Mouse (Mus musculus): ENCODE results near the gene Fam234b. TPM values are rescaled to one million over a fixed set of nuclear protein-coding genes. Genes with fewer than 3 reads are reported as not detected.

Gene Fam234b
- polyA plus RNA-seq, 1 experiment from 2014 or later, result 31.8 TPM

- TF ChIP-seq CTCF (IDR thresholded peaks at IDR 0.05; ENCODE audit: low read depth), result peak; percentile 45; the same call in 1 of the 2 replicates
- H3K4me3 ChIP-seq (replicated peaks; ENCODE audit: low read depth, low read length), result no peak overlapping the region
- H3K27me3 ChIP-seq (ENCODE audit: insufficient read depth, low read length), result no peaks in the 10 kb centered on the region
- WGBS, result 93% methylated on average over 3 of the region's 3 CpGs
- no peak for ATAC-seq (replicated peaks; ENCODE audit: low FRiP score, low read depth)
- H3K9ac ChIP-seq (ENCODE audit: low read depth, low read length), result no peak overlapping the region
- no peak for DNase-seq (ENCODE audit: low spot score)
- 0 out of 2 replicates have a peak, but pooled peaks cover 4% of the 10 kb centered on the region for H3K36me3 ChIP-seq (ENCODE audit: insufficient read depth, low read length)
- no peaks in the 10 kb centered on the region for H3K9me3 ChIP-seq (replicated peaks; ENCODE audit: low read length)
- no peak overlapping the region for H3K4me2 ChIP-seq (ENCODE audit: low read length)
- no peaks in the 10 kb centered on the region for H3K4me1 ChIP-seq (replicated peaks; ENCODE audit: insufficient read depth, low read length)
- H3K27ac ChIP-seq, result no peak overlapping the region
These were observed 38.8 kb downstream of the Fam234b start for GRCm38 (mm10) chr6:135236576-135236975.

DNA sequence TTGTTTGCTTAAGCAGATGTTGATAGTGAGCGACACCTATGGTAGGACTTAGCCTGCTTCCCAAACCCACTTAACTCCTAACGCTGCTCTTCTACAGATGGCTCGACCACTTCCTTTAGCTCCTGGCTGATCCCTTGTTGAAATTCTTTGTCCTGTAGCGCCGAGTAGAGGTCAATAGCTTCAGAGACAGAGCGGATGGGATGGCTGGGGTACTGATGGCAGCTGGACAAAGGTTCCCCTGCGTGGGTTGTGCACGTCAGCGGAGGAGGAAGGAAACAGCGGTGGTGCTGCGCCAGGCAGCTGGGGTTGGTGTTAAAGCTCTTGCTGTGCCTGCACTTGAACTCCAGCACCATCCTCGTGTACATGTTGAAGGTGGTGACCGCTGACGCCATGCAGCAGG lies 39.5 kb downstream of the Fam234b start:
- H3K9ac ChIP-seq (ENCODE audit: low read depth, low read length), result no peak overlapping the region
- H3K27me3 ChIP-seq (ENCODE audit: insufficient read depth, low read length), result no peaks in the 10 kb centered on the region
- peak; percentile 31 for TF ChIP-seq CTCF (IDR thresholded peaks at IDR 0.05; ENCODE audit: low read depth)
- H3K4me3 ChIP-seq (replicated peaks; ENCODE audit: low read depth, low read length), result no peak overlapping the region
- ATAC-seq (replicated peaks; ENCODE audit: low FRiP score, low read depth) (no peak), DNase-seq (ENCODE audit: low spot score) (peak; percentile 24)
- WGBS, result 74% methylated on average over 14 of the region's 14 CpGs
- H3K4me2 ChIP-seq (ENCODE audit: low read length), result no peak overlapping the region
- no peaks in the 10 kb centered on the region for H3K4me1 ChIP-seq (replicated peaks; ENCODE audit: insufficient read depth, low read length)
- no peak overlapping the region for H3K27ac ChIP-seq
- H3K36me3 ChIP-seq (ENCODE audit: insufficient read depth, low read length), result 0 out of 2 replicates have a peak, but pooled peaks cover 4% of the 10 kb centered on the region
- H3K9me3 ChIP-seq (replicated peaks; ENCODE audit: low read length), result no peaks in the 10 kb centered on the region

DNA sequence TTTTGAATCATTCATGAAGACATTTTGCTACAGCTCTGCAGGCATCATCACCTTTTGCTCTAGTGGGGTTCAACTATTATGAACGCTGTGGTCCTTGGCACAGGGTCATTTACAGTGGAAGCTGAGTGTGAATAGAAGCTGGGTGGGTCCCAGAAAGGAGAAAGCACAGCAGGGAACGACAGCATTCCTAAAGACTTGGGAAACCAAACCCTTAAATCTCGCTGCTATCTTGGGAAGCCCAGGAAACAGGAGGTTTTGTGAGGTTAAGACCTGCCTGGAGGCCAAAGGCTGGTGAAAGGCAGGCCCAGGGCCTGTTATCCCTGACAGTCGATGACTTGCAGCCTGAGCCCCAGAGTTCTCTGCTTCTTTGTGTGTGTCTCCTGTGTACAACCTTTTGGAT lies 40.4 kb downstream of the Fam234b start:
- Histone ChIP-seq H3K27ac (no peak overlapping the region), H3K4me3 (replicated peaks; ENCODE audit: low read depth, low read length) (no peak overlapping the region), H3K4me2 (ENCODE audit: low read length) (no peak overlapping the region), H3K9me3 (replicated peaks; ENCODE audit: low read length) (no peaks in the 10 kb centered on the region), H3K36me3 (ENCODE audit: insufficient read depth, low read length) (0 out of 2 replicates have a peak, but pooled peaks cover 4% of the 10 kb centered on the region), H3K9ac (ENCODE audit: low read depth, low read length) (no peak overlapping the region), H3K27me3 (ENCODE audit: insufficient read depth, low read length) (no peaks in the 10 kb centered on the region), H3K4me1 (replicated peaks; ENCODE audit: insufficient read depth, low read length) (no peaks in the 10 kb centered on the region)
- no peak for ATAC-seq (replicated peaks; ENCODE audit: low FRiP score, low read depth)
- no peak for TF ChIP-seq CTCF (IDR thresholded peaks at IDR 0.05; ENCODE audit: low read depth)
- WGBS, result 65% methylated on average over 4 of the region's 4 CpGs
- DNase-seq (ENCODE audit: low spot score), result no peak

- no peak for TF ChIP-seq CTCF (IDR thresholded peaks at IDR 0.05; ENCODE audit: low read depth)
- Histone ChIP-seq H3K9ac (ENCODE audit: low read depth, low read length) (no peak overlapping the region), H3K4me2 (ENCODE audit: low read length) (no peak overlapping the region), H3K27ac (no peak overlapping the region), H3K4me1 (replicated peaks; ENCODE audit: insufficient read depth, low read length) (no peaks in the 10 kb centered on the region), H3K36me3 (ENCODE audit: insufficient read depth, low read length) (no peaks in the 10 kb centered on the region), H3K27me3 (ENCODE audit: insufficient read depth, low read length) (no peaks in the 10 kb centered on the region), H3K9me3 (replicated peaks; ENCODE audit: low read length) (no peaks in the 10 kb centered on the region), H3K4me3 (replicated peaks; ENCODE audit: low read depth, low read length) (no peak overlapping the region)
- no peak for ATAC-seq (replicated peaks; ENCODE audit: low FRiP score, low read depth)
- WGBS, result 87% methylated on average over 8 of the region's 8 CpGs
- DNase-seq (ENCODE audit: low spot score), result no peak
These were observed 42.6 kb downstream of the Fam234b start for GRCm38 (mm10) chr6:135240361-135240760.

GRCm38 (mm10) chr6:135245586-135245985 lies 47.8 kb downstream of the Fam234b start:
- Histone ChIP-seq H3K4me3 (replicated peaks; ENCODE audit: low read depth, low read length) (no peak overlapping the region), H3K27me3 (ENCODE audit: insufficient read depth, low read length) (no peaks in the 10 kb centered on the region), H3K4me1 (replicated peaks; ENCODE audit: insufficient read depth, low read length) (0 out of 2 replicates have a peak, but pooled peaks cover 4% of the 10 kb centered on the region), H3K4me2 (ENCODE audit: low read length) (no peak overlapping the region), H3K9me3 (replicated peaks; ENCODE audit: low read length) (no peaks in the 10 kb centered on the region), H3K27ac (no peak overlapping the region), H3K36me3 (ENCODE audit: insufficient read depth, low read length) (no peaks in the 10 kb centered on the region), H3K9ac (ENCODE audit: low read depth, low read length) (no peak overlapping the region)
- WGBS, result 82% methylated on average over 8 of the region's 8 CpGs
- ATAC-seq (replicated peaks; ENCODE audit: low FRiP score, low read depth), result no peak
- no peak for DNase-seq (ENCODE audit: low spot score)
- no peak for TF ChIP-seq CTCF (IDR thresholded peaks at IDR 0.05; ENCODE audit: low read depth)

- WGBS, result 50% methylated on average over 6 of the region's 6 CpGs
- ATAC-seq (replicated peaks; ENCODE audit: low FRiP score, low read depth), result no peak
- H3K4me2 ChIP-seq (ENCODE audit: low read length), result no peak overlapping the region
- no peak for DNase-seq (ENCODE audit: low spot score)
- no peaks in the 10 kb centered on the region for H3K27me3 ChIP-seq (ENCODE audit: insufficient read depth, low read length)
- no peaks in the 10 kb centered on the region for H3K9me3 ChIP-seq (replicated peaks; ENCODE audit: low read length)
- no peak overlapping the region for H3K27ac ChIP-seq
- no peak for TF ChIP-seq CTCF (IDR thresholded peaks at IDR 0.05; ENCODE audit: low read depth)
- no peak overlapping the region for H3K9ac ChIP-seq (ENCODE audit: low read depth, low read length)
- H3K4me1 ChIP-seq (replicated peaks; ENCODE audit: insufficient read depth, low read length), result peaks cover 9% of the 10 kb centered on the region
- H3K4me3 ChIP-seq (replicated peaks; ENCODE audit: low read depth, low read length), result no peak overlapping the region
- H3K36me3 ChIP-seq (ENCODE audit: insufficient read depth, low read length), result no peaks in the 10 kb centered on the region
These were observed 50.1 kb downstream of the Fam234b start for GRCm38 (mm10) chr6:135247861-135248260.
